Mouse (Mus musculus): ENCODE data around the gene Olfr728. TPM values are rescaled to one million over a fixed set of nuclear protein-coding genes. Genes with fewer than 3 reads are reported as not detected.

Gene Olfr728
- total RNA-seq (2021), result not detected
- long read RNA-seq, experiment 1, result 0 reads
- long read RNA-seq, experiment 2, result 0 reads

GRCm38 (mm10) chr14:50142580-50142979 lies at the start of gene Olfr728:
TSS of gene Olfr728 (minus strand) at chr14:50142680.
- no peak for DNase-seq (ENCODE audit: low spot score)

- DNase-seq (ENCODE audit: low spot score), result no peak
These were observed 45.6 kb upstream of the Olfr728 start, which contains the start of gene Olfr730 for GRCm38 (mm10) chr14:50188098-50188497. TSS of gene Olfr730 (minus strand) at chr14:50188198.

- DNase-seq (ENCODE audit: low spot score), result no peak
These were observed 10.3 kb upstream of the Olfr728 start, which contains the start of gene Olfr729 for GRCm38 (mm10) chr14:50152810-50153209. TSS of gene Olfr729 (minus strand) at chr14:50152910.

GRCm38 (mm10) chr14:50122886-50123285 lies 19.6 kb downstream of the Olfr728 start, which contains the start of gene Olfr727:
TSS of gene Olfr727 (plus strand) at chr14:50123186.
- DNase-seq (ENCODE audit: low spot score), result no peak

- no peak for DNase-seq (ENCODE audit: low spot score)
These were observed 51.6 kb downstream of the Olfr728 start, which contains the start of gene Olfr726 for GRCm38 (mm10) chr14:50090853-50091252. TSS of gene Olfr726 (minus strand) at chr14:50090953.

Other genes starting within 250 kb of the Olfr728 start
- not detected for gene Olfr722, start 240.7 kb downstream of the Olfr728 start, total RNA-seq (2021)
- not detected for gene Olfr723, start 210.9 kb downstream of the Olfr728 start, total RNA-seq (2021)
- not detected for gene Olfr724, start 179.4 kb downstream of the Olfr728 start, total RNA-seq (2021)
- gene Olfr725, start 102.3 kb downstream of the Olfr728 start, total RNA-seq (2021), result not detected
- not detected for gene Olfr726, start 51.7 kb downstream of the Olfr728 start, total RNA-seq (2021)
- not detected for gene Olfr727, start 19.5 kb downstream of the Olfr728 start, total RNA-seq (2021)
- gene Olfr729, start 10.2 kb upstream of the Olfr728 start, total RNA-seq (2021), result not detected
- gene Olfr730, start 45.5 kb upstream of the Olfr728 start, total RNA-seq (2021), result not detected
- gene Olfr731, start 99.2 kb upstream of the Olfr728 start, total RNA-seq (2021), result not detected
- not detected for gene Olfr732, start 141.5 kb upstream of the Olfr728 start, total RNA-seq (2021)
- gene Olfr733, start 158.8 kb upstream of the Olfr728 start, total RNA-seq (2021), result not detected
- gene Olfr734, start 184.1 kb upstream of the Olfr728 start, total RNA-seq (2021), result not detected
- not detected for gene Olfr735, start 206.2 kb upstream of the Olfr728 start, total RNA-seq (2021)
- not detected for gene Tlr11, start 215.2 kb upstream of the Olfr728 start, total RNA-seq (2021)
- gene Olfr736, start 238.5 kb upstream of the Olfr728 start, total RNA-seq (2021), result not detected